Mouse (Mus musculus): ENCODE measurements around the gene Fam83e. TPM values are rescaled to one million over a fixed set of nuclear protein-coding genes. Genes with fewer than 3 reads are reported as not detected.
A peak's percentile ranks its signal among the peaks of the same experiment; 100 is the strongest.

The Fam83e gene
- polyA plus RNA-seq, 1 experiment = 12.2 TPM

DNA sequence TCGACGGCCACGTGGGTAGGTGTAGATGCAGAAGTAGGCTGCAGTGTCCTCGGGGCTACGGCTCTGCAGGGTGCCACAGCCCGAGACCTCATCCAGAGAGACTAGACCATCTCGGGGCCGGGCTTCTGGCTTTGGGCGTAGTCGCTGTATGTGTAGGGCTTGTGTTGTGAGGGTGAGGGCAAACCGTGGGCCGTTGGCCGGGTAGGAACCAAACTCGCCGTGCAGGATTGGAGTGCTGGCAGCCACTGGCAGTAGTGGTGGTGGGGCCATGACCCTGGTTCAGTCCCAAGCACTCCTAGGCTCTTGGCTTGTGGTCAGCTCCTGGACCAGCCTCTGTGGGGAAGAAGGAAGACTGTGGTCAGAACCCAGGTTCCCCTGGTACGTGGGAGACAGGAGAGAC lies 7.6 kb upstream of the Fam83e start:
- DNase-seq = no peak
- Histone ChIP-seq H3K4me3 (replicated peaks; ENCODE audit: extremely low read depth, low read depth, low read length) (no peak overlapping the region), H3K4me1 (ENCODE audit: control insufficient read depth, insufficient read depth, low read length) (peaks cover 23% of the 10 kb centered on the region)
- WGBS = 87% methylated on average over 16 of the region's 16 CpGs
- no peak for TF ChIP-seq CTCF (IDR thresholded peaks at IDR 0.05; ENCODE audit: insufficient read depth, low read length)
- TF ChIP-seq POLR2A (IDR thresholded peaks at IDR 0.05; ENCODE audit: borderline replicate concordance, extremely low read depth, low read depth, low read length) = peak; percentile 34; the same call in 1 of the 2 replicates

DNA sequence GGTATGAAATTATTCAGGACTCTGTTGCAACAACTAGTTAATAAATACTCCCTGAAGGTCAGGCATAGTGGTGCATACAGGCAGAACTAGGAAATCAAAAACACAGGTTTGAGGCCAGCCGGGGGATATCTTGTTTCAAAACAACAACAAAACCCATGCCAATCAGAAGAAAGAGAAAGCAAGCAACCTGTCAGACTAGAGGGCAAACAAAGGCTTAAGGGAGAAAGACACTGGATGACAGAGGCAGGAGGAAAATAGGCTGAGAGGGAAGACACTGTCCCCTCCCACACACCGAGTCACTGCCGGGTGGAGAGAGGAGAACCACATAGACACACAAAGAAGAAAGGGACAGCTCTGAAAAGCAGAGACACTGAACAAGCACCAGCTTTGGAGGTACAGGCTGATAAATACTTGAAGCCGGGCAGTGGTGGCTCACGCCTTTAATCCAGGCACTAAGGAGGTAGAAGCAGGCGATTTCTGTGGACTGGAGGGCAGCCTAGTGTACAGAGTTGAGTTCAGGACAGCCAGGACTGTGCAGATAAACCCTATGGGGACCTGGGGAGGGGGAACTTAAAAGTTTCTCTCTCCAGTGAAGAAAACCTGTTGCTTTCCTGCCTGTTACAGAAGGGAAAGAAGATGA lies 7.0 kb upstream of the Fam83e start:
- TF ChIP-seq CTCF (IDR thresholded peaks at IDR 0.05; ENCODE audit: insufficient read depth, low read length) = no peak
- TF ChIP-seq POLR2A (IDR thresholded peaks at IDR 0.05; ENCODE audit: borderline replicate concordance, extremely low read depth, low read depth, low read length) = no peak
- Histone ChIP-seq H3K4me3 (replicated peaks; ENCODE audit: extremely low read depth, low read depth, low read length) (peak overlapping the region; percentile 71), H3K4me1 (ENCODE audit: control insufficient read depth, insufficient read depth, low read length) (peaks cover 24% of the 10 kb centered on the region)
- 74% methylated on average over 6 of the region's 6 CpGs for WGBS
- DNase-seq = no peak

DNA sequence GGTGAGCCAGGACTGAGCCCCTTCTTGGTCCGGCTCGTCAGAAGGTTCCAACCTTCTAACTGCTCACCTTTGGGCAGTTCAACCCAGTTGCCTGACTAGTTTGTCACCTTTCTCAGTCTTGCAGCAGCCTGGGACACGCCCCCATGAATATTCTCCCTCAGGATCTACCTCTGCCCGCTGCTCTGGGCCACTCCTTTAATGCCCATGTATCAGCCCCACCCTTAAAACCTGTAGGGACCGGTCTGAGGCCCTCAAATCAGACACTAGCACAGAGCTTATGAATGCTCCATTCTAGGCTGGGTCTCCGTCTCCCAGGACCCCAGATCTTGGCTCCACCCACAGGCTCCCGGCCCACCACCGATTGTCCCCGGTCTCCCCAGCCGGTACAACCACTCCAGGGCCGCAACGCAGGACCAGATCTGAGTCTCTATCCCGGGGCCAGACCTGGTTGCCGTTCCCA lies 6.4 kb upstream of the Fam83e start:
- Histone ChIP-seq H3K4me1 (ENCODE audit: control insufficient read depth, insufficient read depth, low read length) (peaks cover 24% of the 10 kb centered on the region), H3K4me3 (replicated peaks; ENCODE audit: extremely low read depth, low read depth, low read length) (peak overlapping the region; percentile 71)
- WGBS = 8% methylated on average over 14 of the region's 14 CpGs
- no peak for DNase-seq
- TF ChIP-seq CTCF (IDR thresholded peaks at IDR 0.05; ENCODE audit: insufficient read depth, low read length) (no peak), POLR2A (IDR thresholded peaks at IDR 0.05; ENCODE audit: borderline replicate concordance, extremely low read depth, low read depth, low read length) (peak; percentile 34; the same call in 1 of the 2 replicates)

DNA sequence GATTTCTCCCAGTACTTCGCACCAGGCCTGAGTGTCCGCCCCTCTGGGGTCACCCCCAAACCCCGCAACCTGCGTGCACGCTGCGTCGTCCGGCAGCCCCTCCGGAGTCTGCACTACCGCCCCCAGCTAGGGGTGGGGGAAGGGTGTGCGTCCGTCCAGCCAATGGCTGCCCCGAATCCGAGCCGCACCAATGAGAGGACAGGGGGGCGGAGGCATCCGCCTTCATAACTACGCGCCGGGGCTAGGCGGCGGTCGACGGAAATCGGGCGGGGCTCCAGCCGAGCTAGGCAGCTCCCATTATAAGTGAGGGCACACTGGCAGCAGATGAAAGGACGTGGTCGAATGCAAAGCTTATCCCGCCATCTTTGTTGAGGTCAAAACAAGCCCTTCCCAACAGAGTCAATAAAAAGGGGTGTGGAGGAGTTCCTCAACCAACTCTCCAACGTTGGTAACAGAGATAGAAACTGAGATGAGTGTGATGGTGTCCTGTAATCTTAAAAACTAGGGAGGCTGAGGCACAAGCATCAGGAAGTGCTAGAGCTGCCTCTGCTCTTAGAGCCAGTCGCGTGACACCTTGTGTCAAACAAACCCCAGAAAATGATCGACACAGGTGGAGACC lies 5.8 kb upstream of the Fam83e start, which contains the start of gene Rpl18:
Gene Rpl18, plus strand, starts transcription at position 368 of the 619 bp plus-strand sequence.
- Histone ChIP-seq H3K4me1 (ENCODE audit: control insufficient read depth, insufficient read depth, low read length) (peaks cover 26% of the 10 kb centered on the region), H3K4me3 (replicated peaks; ENCODE audit: extremely low read depth, low read depth, low read length) (peak within 1 kb of the TSS; percentile 71)
- 6% methylated on average over 34 of the region's 34 CpGs for WGBS
- peak; percentile 94 for DNase-seq
- no peak for TF ChIP-seq CTCF (IDR thresholded peaks at IDR 0.05; ENCODE audit: insufficient read depth, low read length)
- peak; percentile 61; the same call in 1 of the 2 replicates for TF ChIP-seq POLR2A (IDR thresholded peaks at IDR 0.05; ENCODE audit: borderline replicate concordance, extremely low read depth, low read depth, low read length)

DNA sequence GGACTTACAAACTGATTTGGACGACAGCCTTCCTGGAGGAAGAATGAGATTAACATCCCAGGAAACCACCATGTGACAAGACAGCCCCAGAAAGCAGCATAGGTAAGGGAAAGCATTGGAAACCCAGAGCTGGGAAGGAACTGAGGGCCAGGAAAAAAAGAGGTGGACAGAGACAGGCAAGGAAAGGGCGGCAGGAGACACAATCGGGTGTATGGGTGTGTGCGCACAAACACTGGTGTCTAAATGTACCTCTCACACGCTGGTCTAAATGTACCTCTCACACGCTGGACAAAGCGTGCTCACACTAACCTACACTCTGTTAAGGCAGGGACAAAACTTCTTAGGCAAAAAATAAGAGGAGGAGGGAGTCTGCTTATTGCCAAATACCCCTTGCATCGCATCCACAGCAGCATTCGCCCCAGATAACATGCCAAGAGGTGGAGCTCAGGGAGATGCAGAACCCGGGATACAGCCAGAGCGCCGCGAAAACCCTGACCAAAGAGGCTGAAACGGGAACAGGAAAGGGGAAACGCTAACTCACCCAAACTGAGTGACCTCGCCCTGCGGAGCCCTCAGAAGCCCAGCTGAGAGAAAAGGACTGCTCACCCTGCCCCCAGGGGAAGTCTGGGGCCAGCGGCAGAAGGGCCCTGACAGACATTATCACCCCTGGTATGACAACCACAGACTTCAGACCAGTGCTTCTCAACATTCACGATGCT lies 5.1 kb upstream of the Fam83e start:
- Histone ChIP-seq H3K4me3 (replicated peaks; ENCODE audit: extremely low read depth, low read depth, low read length) (no peak overlapping the region), H3K4me1 (ENCODE audit: control insufficient read depth, insufficient read depth, low read length) (peaks cover 26% of the 10 kb centered on the region)
- no peak for DNase-seq
- TF ChIP-seq POLR2A (IDR thresholded peaks at IDR 0.05; ENCODE audit: borderline replicate concordance, extremely low read depth, low read depth, low read length) (no peak), CTCF (IDR thresholded peaks at IDR 0.05; ENCODE audit: insufficient read depth, low read length) (no peak)
- WGBS = 75% methylated on average over 19 of the region's 19 CpGs

DNA sequence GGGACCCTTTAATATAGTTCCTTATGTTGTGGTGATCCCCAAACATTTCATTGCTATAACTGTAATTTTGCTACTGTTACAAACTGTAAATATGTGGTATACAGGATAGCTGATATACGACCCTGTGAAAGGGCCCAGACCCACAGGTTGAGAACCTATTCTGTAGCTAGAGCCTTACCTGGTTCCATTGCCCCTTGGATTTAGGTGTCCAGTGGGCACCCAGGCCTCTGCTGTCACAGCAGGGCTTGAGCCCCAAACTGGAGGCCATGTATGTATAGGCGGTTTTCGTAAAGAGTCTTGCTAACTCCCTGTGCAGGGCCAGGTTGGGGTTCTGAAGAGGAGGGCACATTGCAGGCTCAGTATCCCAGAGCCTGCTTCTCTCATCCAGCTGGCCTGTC lies 4.6 kb upstream of the Fam83e start:
- Histone ChIP-seq H3K4me3 (replicated peaks; ENCODE audit: extremely low read depth, low read depth, low read length) (no peak overlapping the region), H3K4me1 (ENCODE audit: control insufficient read depth, insufficient read depth, low read length) (peaks cover 26% of the 10 kb centered on the region)
- TF ChIP-seq POLR2A (IDR thresholded peaks at IDR 0.05; ENCODE audit: borderline replicate concordance, extremely low read depth, low read depth, low read length) = no peak
- TF ChIP-seq CTCF (IDR thresholded peaks at IDR 0.05; ENCODE audit: insufficient read depth, low read length) = no peak
- no peak for DNase-seq
- WGBS = 85% methylated on average over 3 of the region's 3 CpGs

DNA sequence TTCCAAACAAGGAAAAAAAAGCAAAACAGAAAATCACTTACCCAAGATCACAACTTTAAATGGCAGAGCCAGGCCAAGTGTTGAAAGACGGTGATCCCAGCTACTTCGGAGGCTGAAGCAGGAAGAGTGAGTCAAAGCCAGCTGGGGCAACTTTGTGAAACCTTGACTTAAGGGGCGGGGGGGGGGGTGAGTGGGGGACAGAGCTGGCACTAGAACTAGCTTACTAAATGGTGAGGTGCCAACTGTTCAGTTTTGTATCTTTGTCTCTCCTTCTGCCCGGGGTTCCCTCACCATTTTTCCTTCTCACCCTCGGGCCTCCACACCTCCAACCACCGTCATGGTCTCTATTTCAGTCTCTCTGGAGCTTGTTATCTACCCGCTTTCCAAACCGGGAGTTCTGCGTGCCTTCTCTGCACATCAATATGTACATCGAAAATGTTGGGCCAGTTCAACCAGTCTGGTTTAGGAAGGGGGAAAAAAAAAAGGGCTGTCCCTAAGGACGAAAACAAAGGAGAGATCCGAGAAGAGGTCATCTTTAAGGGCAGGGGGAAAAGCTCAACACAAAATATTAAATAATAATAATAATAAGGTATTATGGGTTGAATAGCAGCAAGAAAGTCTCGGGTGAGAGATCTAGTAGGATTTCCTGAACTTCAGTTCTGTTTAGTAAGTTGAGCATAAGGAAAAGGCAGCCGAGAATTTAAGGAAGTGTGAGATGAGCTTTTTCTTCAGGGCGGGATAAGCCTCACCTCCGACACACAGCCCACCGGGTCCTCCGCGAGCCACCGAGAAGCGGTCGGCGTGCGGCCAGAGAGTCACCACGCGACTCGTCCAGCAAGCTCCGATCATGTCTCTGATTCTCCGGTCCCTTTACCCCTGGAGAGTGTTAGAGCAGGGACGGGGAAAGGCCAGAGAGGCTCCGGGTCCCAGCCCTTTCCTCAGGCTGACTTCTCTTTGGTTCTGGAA lies 3.8 kb upstream of the Fam83e start:
- H3K4me3 ChIP-seq (replicated peaks; ENCODE audit: extremely low read depth, low read depth, low read length) = peak overlapping the region; percentile 94
- DNase-seq = no peak
- TF ChIP-seq CTCF (IDR thresholded peaks at IDR 0.05; ENCODE audit: insufficient read depth, low read length) (no peak), POLR2A (IDR thresholded peaks at IDR 0.05; ENCODE audit: borderline replicate concordance, extremely low read depth, low read depth, low read length) (no peak)
- peaks cover 26% of the 10 kb centered on the region for H3K4me1 ChIP-seq (ENCODE audit: control insufficient read depth, insufficient read depth, low read length)
- 5% methylated on average over 31 of the region's 31 CpGs for WGBS

DNA sequence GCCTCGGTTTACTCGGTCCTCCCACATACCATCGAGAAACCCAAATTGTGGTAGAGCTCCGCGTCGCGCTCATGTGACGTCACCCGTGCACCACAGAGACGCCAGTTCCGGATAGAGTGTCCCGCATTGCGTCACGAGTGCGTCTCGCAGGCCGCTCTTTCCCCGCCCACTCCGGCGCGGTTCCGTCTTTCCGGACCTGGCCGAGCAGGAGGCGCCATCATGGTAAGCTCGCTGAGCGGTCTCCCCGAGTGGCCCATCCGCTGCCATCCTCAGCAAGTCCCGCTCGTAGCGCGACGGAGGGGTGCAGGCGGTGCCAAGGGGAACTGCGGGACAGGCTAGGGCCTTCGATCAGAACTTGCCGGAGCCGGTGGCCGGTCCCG lies 3.1 kb upstream of the Fam83e start, which contains the start of gene Sphk2:
Gene Sphk2, minus strand, starts transcription at position 85 of the 380 bp plus-strand sequence.
- TF ChIP-seq POLR2A (IDR thresholded peaks at IDR 0.05; ENCODE audit: borderline replicate concordance, extremely low read depth, low read depth, low read length) (peak; percentile 98), CTCF (IDR thresholded peaks at IDR 0.05; ENCODE audit: insufficient read depth, low read length) (no peak)
- under 1% methylated on average over 41 of the region's 41 CpGs for WGBS
- DNase-seq = peak; percentile 98

More for the DNA sequence above, 3.1 kb upstream of the Fam83e start, which contains the start of gene Sphk2:
- peak within 1 kb of the TSS; percentile 94 for H3K4me3 ChIP-seq (replicated peaks; ENCODE audit: extremely low read depth, low read depth, low read length)
- peaks cover 26% of the 10 kb centered on the region for H3K4me1 ChIP-seq (ENCODE audit: control insufficient read depth, insufficient read depth, low read length)
